Mouse (Mus musculus) liver, embryonic 16.5 days (tissue): Measurements from ENCODE around the gene Os9. TPM values are rescaled to one million over a fixed set of nuclear protein-coding genes. Genes with fewer than 3 reads are reported as not detected.

ENCODE experiments used
- ATAC-seq: fragments of 200-750 bp; cut with Nextera tagmentation; 2 replicates; pipeline ENCODE4 v1.8.0; 2017; ENCODE audit warnings: low read depth, mild to moderate bottlenecking, moderate number of reproducible peaks, moderate library complexity
- H3K27ac ChIP-seq: fragments of 300-500 bp; sonication (generic); 2 replicates; pipeline ENCODE4 v1.5.1; 2014; ENCODE audit warnings: mild to moderate bottlenecking, low read length
- H3K27me3 ChIP-seq: fragments of 300-500 bp; sonication (generic); 2 replicates; pipeline ENCODE4 v1.6.1; 2014; ENCODE audit warnings: low read depth, low read length, mixed read lengths; ENCODE audit not compliant: control insufficient read depth, insufficient read depth
- H3K36me3 ChIP-seq: fragments of 300-500 bp; sonication (generic); 2 replicates; pipeline ENCODE4 v1.6.1; 2014; ENCODE audit warnings: mild to moderate bottlenecking; ENCODE audit not compliant: control insufficient read depth, insufficient read depth
- H3K4me1 ChIP-seq: fragments of 300-500 bp; sonication (generic); 2 replicates; pipeline ENCODE4 v1.6.1; 2014; ENCODE audit warnings: low read depth, low read length, mixed read lengths; ENCODE audit not compliant: control insufficient read depth
- H3K4me2 ChIP-seq: fragments of 300-500 bp; sonication (generic); 2 replicates; pipeline ENCODE4 v1.6.1; 2014; ENCODE audit warnings: low read depth, low read length, mixed read lengths
- H3K4me3 ChIP-seq: fragments of 300-500 bp; sonication (generic); 2 replicates; pipeline ENCODE4 v1.5.1; 2014; ENCODE audit warnings: low read depth, mild to moderate bottlenecking, low read length
- H3K9ac ChIP-seq: fragments of 300-500 bp; sonication (generic); 2 replicates; pipeline ENCODE4 v1.6.1; 2014; ENCODE audit warnings: low read depth, low read length
- H3K9me3 ChIP-seq: fragments of 300-500 bp; sonication (generic); replicated peaks from 2 replicates; pipeline ENCODE4 v1.6.1; 2016; ENCODE audit warnings: low read length; ENCODE audit not compliant: control insufficient read depth
- WGBS: fragments of 180-500 bp; shearing (Covaris S2); extraction: QIAGEN DNeasy Blood & Tissue Kit; methylation state at CpG from one replicate; pipeline ENCODE4 v1.1.7; 2014; ENCODE audit not compliant: insufficient replicate concordance; 5-methylcytosine and 5-hydroxymethylcytosine counted together
- polyA plus RNA-seq: library from polyadenylated mRNA; unstranded; fragments of >200 nt; fragmentation: Nextera tagmentation; extraction: Ambion mirVana; gene quantifications from 2 replicates; pipeline ENCODE4 v1.2.1, GENCODE M21; 2015

Gene Os9
- polyA plus RNA-seq, 1 experiment from 2014 or later: 65.6 TPM

DNA sequence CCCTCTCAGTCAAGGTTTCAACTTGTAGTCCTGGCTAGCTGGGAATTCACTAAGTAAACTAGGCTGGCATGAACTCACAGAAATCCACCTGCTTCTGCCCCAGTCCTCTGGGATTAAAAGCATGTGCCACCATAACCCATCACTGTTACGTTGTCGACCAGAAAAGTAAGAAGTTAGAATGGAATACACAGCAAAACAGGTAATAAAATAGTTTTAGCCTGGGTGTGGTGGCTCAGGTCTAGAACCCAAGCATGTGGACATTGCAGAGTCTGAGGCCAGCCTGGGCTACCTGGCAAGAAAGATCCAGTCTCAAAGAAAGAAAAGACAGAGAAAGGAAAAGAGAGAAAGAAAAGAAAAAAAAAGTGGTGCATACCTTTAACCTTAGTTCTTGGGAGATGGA, 59.4 kb downstream of the Os9 start:
- H3K9me3 ChIP-seq: no peaks in the 10 kb centered on the region
- H3K4me2 ChIP-seq: no peak overlapping the region
- H3K4me1 ChIP-seq: peaks cover 26% of the 10 kb centered on the region
- no peak overlapping the region for H3K4me3 ChIP-seq
- no peak overlapping the region for H3K9ac ChIP-seq
- peaks cover 51% of the 10 kb centered on the region for H3K27me3 ChIP-seq
- WGBS: 71% methylated on average over 2 of the region's 2 CpGs
- ATAC-seq: no peak
- H3K27ac ChIP-seq: no peak overlapping the region
- H3K36me3 ChIP-seq: peaks cover 17% of the 10 kb centered on the region

- no peaks in the 10 kb centered on the region for H3K9me3 ChIP-seq
- H3K27ac ChIP-seq: no peak overlapping the region
- no peak overlapping the region for H3K9ac ChIP-seq
- WGBS: 55% methylated on average over 5 of the region's 5 CpGs
- H3K4me2 ChIP-seq: no peak overlapping the region
- H3K27me3 ChIP-seq: peaks cover 51% of the 10 kb centered on the region
- no peak overlapping the region for H3K4me3 ChIP-seq
- peaks cover 13% of the 10 kb centered on the region for H3K36me3 ChIP-seq
- ATAC-seq: no peak
- peaks cover 26% of the 10 kb centered on the region for H3K4me1 ChIP-seq
Observed at GRCm38 (mm10) chr10:127061085-127061484, 59.8 kb downstream of the Os9 start.

GRCm38 (mm10) chr10:127059968-127060916, 60.7 kb downstream of the Os9 start, which contains the start of gene March9:
March9 (minus strand) TSS chr10:127060184.
- Histone ChIP-seq H3K4me1 (peaks cover 21% of the 10 kb centered on the region), H3K36me3 (peaks cover 5% of the 10 kb centered on the region), H3K4me3 (peak within 1 kb of the TSS; percentile 62), H3K9ac (peak within 1 kb of the TSS; percentile 46), H3K27me3 (peaks cover 53% of the 10 kb centered on the region), H3K27ac (no peak within 1 kb of the TSS), H3K9me3 (no peaks in the 10 kb centered on the region), H3K4me2 (peak within 1 kb of the TSS; percentile 87)
- WGBS: under 1% methylated on average over 53 of the region's 72 CpGs
- ATAC-seq: no peak

- 2% methylated on average over 47 of the region's 92 CpGs for WGBS
- ATAC-seq: no peak
- no peak overlapping the region for H3K27ac ChIP-seq
- peak overlapping the region; percentile 87 for H3K4me2 ChIP-seq
- no peaks in the 10 kb centered on the region for H3K9me3 ChIP-seq
- peaks cover 13% of the 10 kb centered on the region for H3K4me1 ChIP-seq
- H3K36me3 ChIP-seq: no peaks in the 10 kb centered on the region
- H3K27me3 ChIP-seq: peaks cover 54% of the 10 kb centered on the region
- peak overlapping the region; percentile 46 for H3K9ac ChIP-seq
- H3K4me3 ChIP-seq: peak overlapping the region; percentile 62
Observed at GRCm38 (mm10) chr10:127059174-127059967, 61.6 kb downstream of the Os9 start.

GRCm38 (mm10) chr10:127058708-127059107, 62.2 kb downstream of the Os9 start:
- Histone ChIP-seq H3K36me3 (no peaks in the 10 kb centered on the region), H3K4me2 (0 out of 2 replicates have a peak overlapping the region, but pooled peaks have one; percentile 87), H3K4me3 (no peak overlapping the region), H3K9ac (no peak overlapping the region), H3K9me3 (no peaks in the 10 kb centered on the region), H3K4me1 (peaks cover 13% of the 10 kb centered on the region), H3K27me3 (peaks cover 56% of the 10 kb centered on the region), H3K27ac (no peak overlapping the region)
- ATAC-seq: no peak
- WGBS: 10% methylated on average over 8 of the region's 8 CpGs

GRCm38 (mm10) chr10:127058161-127058560, 62.8 kb downstream of the Os9 start:
- Histone ChIP-seq H3K27me3 (peaks cover 59% of the 10 kb centered on the region), H3K9ac (no peak overlapping the region), H3K4me2 (no peak overlapping the region), H3K9me3 (no peaks in the 10 kb centered on the region), H3K4me1 (peaks cover 13% of the 10 kb centered on the region), H3K36me3 (no peaks in the 10 kb centered on the region), H3K27ac (no peak overlapping the region), H3K4me3 (no peak overlapping the region)
- ATAC-seq: no peak
- 0% methylated on average over 9 of the region's 9 CpGs for WGBS

GRCm38 (mm10) chr10:127056490-127056889, 64.4 kb downstream of the Os9 start:
- Histone ChIP-seq H3K4me3 (no peak overlapping the region), H3K27me3 (peaks cover 58% of the 10 kb centered on the region), H3K36me3 (no peaks in the 10 kb centered on the region), H3K9me3 (no peaks in the 10 kb centered on the region), H3K27ac (no peak overlapping the region), H3K4me1 (peaks cover 10% of the 10 kb centered on the region), H3K4me2 (no peak overlapping the region), H3K9ac (no peak overlapping the region)
- 72% methylated on average over 20 of the region's 20 CpGs for WGBS
- no peak for ATAC-seq

DNA sequence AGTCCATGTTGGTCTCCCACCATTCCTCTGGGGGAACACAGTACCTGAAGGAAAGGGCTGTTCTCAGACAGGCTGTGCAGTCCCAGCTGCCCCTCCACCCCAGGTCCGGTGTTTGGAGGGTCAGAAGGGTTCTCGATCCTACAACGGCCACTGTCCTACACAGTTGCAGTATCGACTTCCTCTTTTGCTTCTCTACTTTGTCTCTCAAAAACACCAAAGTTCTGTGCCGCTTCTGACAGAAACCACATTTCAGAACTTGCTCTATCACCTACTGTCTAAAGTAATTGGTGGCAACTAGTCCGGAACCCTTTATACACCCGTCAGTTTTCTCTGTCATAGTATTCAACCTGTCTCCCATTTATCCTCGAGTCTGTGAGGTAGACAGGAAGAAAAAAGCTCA, 65.5 kb downstream of the Os9 start:
- 36% methylated on average over 8 of the region's 8 CpGs for WGBS
- H3K27me3 ChIP-seq: peaks cover 58% of the 10 kb centered on the region
- H3K36me3 ChIP-seq: no peaks in the 10 kb centered on the region
- H3K9ac ChIP-seq: no peak overlapping the region
- H3K27ac ChIP-seq: no peak overlapping the region
- no peak for ATAC-seq
- no peak overlapping the region for H3K4me3 ChIP-seq
- no peak overlapping the region for H3K4me2 ChIP-seq
- H3K9me3 ChIP-seq: no peaks in the 10 kb centered on the region
- H3K4me1 ChIP-seq: peaks cover 10% of the 10 kb centered on the region
